Mouse (Mus musculus) midbrain, embryonic 16.5 days (tissue): Measurements from ENCODE around the gene Gfm2. TPM values are rescaled to one million over a fixed set of nuclear protein-coding genes. Genes with fewer than 3 reads are reported as not detected.

Source experiments
- polyA plus RNA-seq: library from polyadenylated mRNA; unstranded; fragments of >200 nt; fragmentation: Nextera tagmentation; extraction: Ambion mirVana; gene quantifications from 2 replicates; pipeline ENCODE4 v1.2.1, GENCODE M21; 2015

Gene Gfm2
- polyA plus RNA-seq, 1 experiment from 2014 or later = 30.1 TPM

Other genes starting within 250 kb of the Gfm2 start
- 0.05 and 0.24 TPM in 2 replicates for gene Gcnt4, start 213.2 kb upstream of the Gfm2 start, polyA plus RNA-seq
- gene 1700029F12Rik, start 103.6 kb upstream of the Gfm2 start, polyA plus RNA-seq = not detected in 2 replicates
- 36.6 and 38.2 TPM in 2 replicates for gene Fam169a, start 70.7 kb upstream of the Gfm2 start, polyA plus RNA-seq
- gene Gm6169, start 38.7 kb upstream of the Gfm2 start, polyA plus RNA-seq = 0.61 and 0.67 TPM in 2 replicates
- gene Nsa2, start within 50 bp of the Gfm2 start, polyA plus RNA-seq = 30.3 and 32.9 TPM in 2 replicates
- 40.3 and 49.8 TPM in 2 replicates for gene Hexb, start 60.4 kb downstream of the Gfm2 start, polyA plus RNA-seq
- 103 and 119 TPM in 2 replicates for gene Enc1, start 103.2 kb downstream of the Gfm2 start, polyA plus RNA-seq